Comparison of ENCODE assay signal across 7 mouse cellular contexts in genomic region chr2:18800646-18801251, GRCm38 (mm10).
DNase-seq lines count a peak whose midpoint lies in the region; ATAC-seq lines count a peak whose summit lies in the region.

No protein-coding gene starts in this region.

- peaks cover 30% of the 10 kb centered on the region for H3K27me3 ChIP-seq in neural tube, embryonic 11.5 days (ENCODE audit: control insufficient read depth, insufficient read depth, low read length)
- H3K27me3 ChIP-seq in forebrain, embryonic 14.5 days (replicated peaks; ENCODE audit: control insufficient read depth, insufficient read depth, low read length) = peaks cover 24% of the 10 kb centered on the region
- peaks cover 80% of the 10 kb centered on the region for H3K27me3 ChIP-seq in limb, embryonic 13.5 days
- H3K27me3 ChIP-seq in stomach, embryonic 15.5 days (replicated peaks) = peaks cover 31% of the 10 kb centered on the region

- ATAC-seq in neural tube, embryonic 11.5 days (ENCODE audit: insufficient read depth, low FRiP score, low TSS enrichment) = peak; percentile 24; the same call in 1 of the 2 replicates
- ATAC-seq in forebrain, embryonic 14.5 days = peak; percentile 19
- ATAC-seq in limb, embryonic 13.5 days (ENCODE audit: low FRiP score, low read depth) = no peak
- no peak for ATAC-seq in stomach, embryonic 15.5 days (ENCODE audit: insufficient read depth, low FRiP score, low read depth)
- ATAC-seq in granulocyte monocyte progenitor cell, adult 5-6 weeks (replicated peaks; ENCODE audit: poor library complexity, severe bottlenecking) = no peak

- peak overlapping the region; percentile 77 for H3K4me2 ChIP-seq in neural tube, embryonic 11.5 days (ENCODE audit: low read depth)
- peak overlapping the region; percentile 81 for H3K4me2 ChIP-seq in forebrain, embryonic 14.5 days (ENCODE audit: low read length)
- peak overlapping the region; percentile 81 for H3K4me2 ChIP-seq in limb, embryonic 13.5 days (replicated peaks)
- peak overlapping the region; percentile 85 for H3K4me2 ChIP-seq in stomach, embryonic 15.5 days

- WGBS in neural tube, embryonic 11.5 days = under 1% methylated on average over 24 of the region's 24 CpGs
- under 1% methylated on average over 24 of the region's 24 CpGs for WGBS in forebrain, embryonic 14.5 days
- under 1% methylated on average over 24 of the region's 24 CpGs for WGBS in limb, embryonic 13.5 days
- 10% methylated on average over 24 of the region's 24 CpGs for WGBS in stomach, embryonic 15.5 days

- H3K4me1 ChIP-seq in neural tube, embryonic 11.5 days (ENCODE audit: control insufficient read depth, insufficient read depth, low read length) = peaks cover 23% of the 10 kb centered on the region
- peaks cover 23% of the 10 kb centered on the region for H3K4me1 ChIP-seq in forebrain, embryonic 14.5 days (ENCODE audit: control insufficient read depth, insufficient read depth, low read length)
- H3K4me1 ChIP-seq in limb, embryonic 13.5 days = peaks cover 26% of the 10 kb centered on the region
- peaks cover 19% of the 10 kb centered on the region for H3K4me1 ChIP-seq in stomach, embryonic 15.5 days

- no peaks in the 10 kb centered on the region for H3K36me3 ChIP-seq in neural tube, embryonic 11.5 days (ENCODE audit: control insufficient read depth, insufficient read depth, low read length)
- H3K36me3 ChIP-seq in forebrain, embryonic 14.5 days (ENCODE audit: control insufficient read depth, insufficient read depth, low read length) = no peaks in the 10 kb centered on the region
- no peaks in the 10 kb centered on the region for H3K36me3 ChIP-seq in limb, embryonic 13.5 days
- H3K36me3 ChIP-seq in stomach, embryonic 15.5 days = no peaks in the 10 kb centered on the region

- peak; percentile 51 for DNase-seq in neural tube, embryonic 11.5 days (ENCODE audit: low spot score)
- DNase-seq in neural tube, embryonic 10.5 days (ENCODE audit: extremely low spot score, low spot score) = no peak
- peak; percentile 66 for DNase-seq in forebrain, embryonic 14.5 days (ENCODE audit: low spot score)
- no peak for DNase-seq in thymus, postnatal 36 days

- peak overlapping the region; percentile 39 for H3K4me3 ChIP-seq in neural tube, embryonic 11.5 days (ENCODE audit: low read depth, low read length)
- peak overlapping the region; percentile 43 for H3K4me3 ChIP-seq in forebrain, embryonic 14.5 days (ENCODE audit: low read depth, low read length)
- H3K4me3 ChIP-seq in limb, embryonic 13.5 days = peak overlapping the region; percentile 46
- peak overlapping the region; percentile 43 for H3K4me3 ChIP-seq in stomach, embryonic 15.5 days (replicated peaks)

- peak overlapping the region; percentile 79 for H3K27ac ChIP-seq in neural tube, embryonic 11.5 days (ENCODE audit: low read depth, low read length)
- H3K27ac ChIP-seq in forebrain, embryonic 14.5 days (ENCODE audit: low read depth, low read length) = no peak overlapping the region
- no peak overlapping the region for H3K27ac ChIP-seq in limb, embryonic 13.5 days
- H3K27ac ChIP-seq in stomach, embryonic 15.5 days = no peak overlapping the region

- H3K9ac ChIP-seq in neural tube, embryonic 11.5 days (ENCODE audit: low read length) = peak overlapping the region; percentile 47
- peak overlapping the region; percentile 62 for H3K9ac ChIP-seq in forebrain, embryonic 14.5 days (ENCODE audit: low read length)
- peak overlapping the region; percentile 63; the same call in 1 of the 2 replicates for H3K9ac ChIP-seq in limb, embryonic 13.5 days
- H3K9ac ChIP-seq in stomach, embryonic 15.5 days = no peak overlapping the region

- no peaks in the 10 kb centered on the region for H3K9me3 ChIP-seq in neural tube, embryonic 11.5 days (ENCODE audit: control insufficient read depth, low read length)
- no peaks in the 10 kb centered on the region for H3K9me3 ChIP-seq in forebrain, embryonic 14.5 days (replicated peaks; ENCODE audit: control insufficient read depth, low read length)
- H3K9me3 ChIP-seq in limb, embryonic 13.5 days = no peaks in the 10 kb centered on the region
- H3K9me3 ChIP-seq in stomach, embryonic 15.5 days = no peaks in the 10 kb centered on the region

Comparison
In these comparisons a context has a peak if more than half of its experiments do, and no peak if none do; other contexts are left out.
1. DNase-seq: peak in neural tube, embryonic 11.5 days (single experiment) and forebrain, embryonic 14.5 days (single experiment); none in neural tube, embryonic 10.5 days (single experiment) and thymus, postnatal 36 days (0 of 2).
2. ATAC-seq: peak in neural tube, embryonic 11.5 days (single experiment) and forebrain, embryonic 14.5 days (single experiment); none in limb, embryonic 13.5 days (single experiment), stomach, embryonic 15.5 days (single experiment) and granulocyte monocyte progenitor cell, adult 5-6 weeks (single experiment).
3. Peak in every context shown above with its lines, with median percentiles within 50 percentile points of each other: H3K4me2 ChIP-seq and H3K4me3 ChIP-seq.